Mouse (Mus musculus) liver, embryonic 12.5 days (tissue): ENCODE data around the gene Pbx1. TPM values are rescaled to one million over a fixed set of nuclear protein-coding genes. Genes with fewer than 3 reads are reported as not detected.

Experiments
- ATAC-seq: fragments of 200-750 bp; cut with Nextera tagmentation; 2 replicates; pipeline ENCODE4 v1.8.0; 2017; ENCODE audit warnings: moderate number of reproducible peaks, mild to moderate bottlenecking, moderate library complexity
- H3K27ac ChIP-seq: fragments of 300-500 bp; sonication (generic); 2 replicates; pipeline ENCODE4 v1.5.1; 2016; ENCODE audit warnings: mild to moderate bottlenecking
- H3K27me3 ChIP-seq: fragments of 300-500 bp; sonication (generic); replicated peaks from 2 replicates; pipeline ENCODE4 v1.6.1; 2016; ENCODE audit warnings: mild to moderate bottlenecking, moderate library complexity
- H3K36me3 ChIP-seq: fragments of 300-500 bp; sonication (generic); 2 replicates; pipeline ENCODE4 v1.6.1; 2016; ENCODE audit warnings: mild to moderate bottlenecking, moderate library complexity
- H3K4me1 ChIP-seq: fragments of 300-500 bp; sonication (generic); 2 replicates; pipeline ENCODE4 v1.6.1; 2016
- H3K4me2 ChIP-seq: fragments of 300-500 bp; sonication (generic); 2 replicates; pipeline ENCODE4 v1.6.1; 2016; ENCODE audit warnings: mild to moderate bottlenecking, moderate library complexity
- H3K4me3 ChIP-seq: fragments of 300-500 bp; sonication (generic); 2 replicates; pipeline ENCODE4 v1.5.1; 2016; ENCODE audit warnings: mild to moderate bottlenecking, moderate library complexity
- H3K9ac ChIP-seq: fragments of 300-500 bp; sonication (generic); 2 replicates; pipeline ENCODE4 v1.6.1; 2016; ENCODE audit warnings: mild to moderate bottlenecking, moderate library complexity
- H3K9me3 ChIP-seq: fragments of 300-500 bp; sonication (generic); replicated peaks from 2 replicates; pipeline ENCODE4 v1.6.1; 2016; ENCODE audit warnings: mild to moderate bottlenecking, moderate library complexity
- WGBS: fragments of 180-500 bp; shearing (Covaris S2); methylation state at CpG from one replicate; pipeline ENCODE4 v1.1.7; 2016; ENCODE audit not compliant: insufficient replicate concordance; 5-methylcytosine and 5-hydroxymethylcytosine counted together
- polyA plus RNA-seq: library from polyadenylated mRNA; unstranded; fragments of >200 nt; fragmentation: Nextera tagmentation; extraction: Ambion mirVana; gene quantifications from 2 replicates; pipeline ENCODE4 v1.2.1, GENCODE M21; 2016

The Pbx1 gene
- polyA plus RNA-seq, 1 experiment from 2014 or later: 6.8 TPM

- Histone ChIP-seq H3K9me3 (no peaks in the 10 kb centered on the region), H3K27ac (no peak overlapping the region), H3K9ac (no peak overlapping the region), H3K27me3 (no peaks in the 10 kb centered on the region), H3K4me1 (peaks cover 17% of the 10 kb centered on the region), H3K4me3 (no peak overlapping the region), H3K4me2 (no peak overlapping the region), H3K36me3 (no peaks in the 10 kb centered on the region)
- 56% methylated on average over 9 of the region's 9 CpGs for WGBS
- no peak for ATAC-seq
These were observed 13.2 kb downstream of the Pbx1 start for GRCm38 (mm10) chr1:168418903-168419302.

GRCm38 (mm10) chr1:168417626-168418025 lies 14.4 kb downstream of the Pbx1 start:
- H3K4me3 ChIP-seq: no peak overlapping the region
- H3K4me1 ChIP-seq: peaks cover 17% of the 10 kb centered on the region
- ATAC-seq: no peak

GRCm38 (mm10) chr1:168416729-168417437 lies 15.2 kb downstream of the Pbx1 start:
- Histone ChIP-seq H3K27ac (no peak overlapping the region), H3K4me3 (no peak overlapping the region), H3K4me1 (peaks cover 17% of the 10 kb centered on the region), H3K9me3 (no peaks in the 10 kb centered on the region), H3K9ac (no peak overlapping the region), H3K4me2 (no peak overlapping the region), H3K27me3 (no peaks in the 10 kb centered on the region), H3K36me3 (0 out of 2 replicates have a peak, but pooled peaks cover 4% of the 10 kb centered on the region)
- peak; percentile 62; the same call in 1 of the 2 replicates for ATAC-seq
- 46% methylated on average over 11 of the region's 11 CpGs for WGBS

More at GRCm38 (mm10) chr1:168417626-168418025, 14.4 kb downstream of the Pbx1 start:
- no peak overlapping the region for H3K4me2 ChIP-seq
- WGBS: 65% methylated on average over 6 of the region's 6 CpGs
- H3K9me3 ChIP-seq: no peaks in the 10 kb centered on the region
- H3K27me3 ChIP-seq: no peaks in the 10 kb centered on the region
- no peak overlapping the region; the same call in 1 of the 2 replicates for H3K27ac ChIP-seq
- H3K9ac ChIP-seq: no peak overlapping the region
- 0 out of 2 replicates have a peak, but pooled peaks cover 4% of the 10 kb centered on the region for H3K36me3 ChIP-seq

GRCm38 (mm10) chr1:168410611-168411010 lies 21.5 kb downstream of the Pbx1 start:
- H3K36me3 ChIP-seq: 0 out of 2 replicates have a peak, but pooled peaks cover 4% of the 10 kb centered on the region
- no peak overlapping the region for H3K27ac ChIP-seq
- H3K9me3 ChIP-seq: no peaks in the 10 kb centered on the region
- 0 out of 2 replicates have a peak, but pooled peaks cover 3% of the 10 kb centered on the region for H3K4me1 ChIP-seq
- no peak for ATAC-seq
- H3K4me2 ChIP-seq: no peak overlapping the region
- H3K4me3 ChIP-seq: no peak overlapping the region
- no peak overlapping the region for H3K9ac ChIP-seq
- WGBS: 52% methylated on average over 10 of the region's 10 CpGs
- H3K27me3 ChIP-seq: no peaks in the 10 kb centered on the region

GRCm38 (mm10) chr1:168410054-168410453 lies 22.0 kb downstream of the Pbx1 start:
- Histone ChIP-seq H3K27ac (0 out of 2 replicates have a peak overlapping the region, but pooled peaks have one; percentile 25), H3K4me2 (no peak overlapping the region), H3K4me3 (no peak overlapping the region), H3K9me3 (no peaks in the 10 kb centered on the region), H3K27me3 (no peaks in the 10 kb centered on the region), H3K4me1 (0 out of 2 replicates have a peak, but pooled peaks cover 3% of the 10 kb centered on the region), H3K36me3 (0 out of 2 replicates have a peak, but pooled peaks cover 4% of the 10 kb centered on the region), H3K9ac (no peak overlapping the region)
- 32% methylated on average over 1 of the region's 1 CpGs for WGBS
- no peak for ATAC-seq

GRCm38 (mm10) chr1:168408757-168409156 lies 23.3 kb downstream of the Pbx1 start:
- WGBS: 75% methylated on average over 10 of the region's 10 CpGs
- H3K36me3 ChIP-seq: 0 out of 2 replicates have a peak, but pooled peaks cover 4% of the 10 kb centered on the region

GRCm38 (mm10) chr1:168407958-168408357 lies 24.1 kb downstream of the Pbx1 start:
- Histone ChIP-seq H3K9me3 (no peaks in the 10 kb centered on the region), H3K4me3 (no peak overlapping the region), H3K4me1 (0 out of 2 replicates have a peak, but pooled peaks cover 3% of the 10 kb centered on the region), H3K4me2 (no peak overlapping the region), H3K9ac (no peak overlapping the region), H3K36me3 (no peaks in the 10 kb centered on the region), H3K27ac (no peak overlapping the region), H3K27me3 (no peaks in the 10 kb centered on the region)
- WGBS: 68% methylated on average over 7 of the region's 7 CpGs
- ATAC-seq: no peak

More at GRCm38 (mm10) chr1:168408757-168409156, 23.3 kb downstream of the Pbx1 start:
- no peak overlapping the region for H3K4me3 ChIP-seq
- 0 out of 2 replicates have a peak, but pooled peaks cover 3% of the 10 kb centered on the region for H3K4me1 ChIP-seq
- no peak overlapping the region for H3K4me2 ChIP-seq
- H3K9ac ChIP-seq: no peak overlapping the region
- no peaks in the 10 kb centered on the region for H3K9me3 ChIP-seq
- H3K27me3 ChIP-seq: no peaks in the 10 kb centered on the region
- no peak for ATAC-seq
- H3K27ac ChIP-seq: no peak overlapping the region

GRCm38 (mm10) chr1:168406291-168406675 lies 25.8 kb downstream of the Pbx1 start:
- 0 out of 2 replicates have a peak, but pooled peaks cover 8% of the 10 kb centered on the region for H3K4me1 ChIP-seq
- no peak for ATAC-seq
- no peaks in the 10 kb centered on the region for H3K36me3 ChIP-seq
- WGBS: 66% methylated on average over 8 of the region's 8 CpGs
- no peaks in the 10 kb centered on the region for H3K9me3 ChIP-seq
- no peaks in the 10 kb centered on the region for H3K27me3 ChIP-seq
- no peak overlapping the region for H3K27ac ChIP-seq
- no peak overlapping the region for H3K4me3 ChIP-seq
- H3K9ac ChIP-seq: no peak overlapping the region
- no peak overlapping the region for H3K4me2 ChIP-seq

- ATAC-seq: 0 out of 2 replicates have a peak, but pooled peaks have one; percentile 14
- H3K27ac ChIP-seq: no peak overlapping the region; the same call in 1 of the 2 replicates
These were observed 26.3 kb downstream of the Pbx1 start for GRCm38 (mm10) chr1:168405645-168406290.

GRCm38 (mm10) chr1:168403529-168403928 lies 28.5 kb downstream of the Pbx1 start:
- Histone ChIP-seq H3K9ac (no peak overlapping the region), H3K4me1 (0 out of 2 replicates have a peak, but pooled peaks cover 5% of the 10 kb centered on the region), H3K27me3 (no peaks in the 10 kb centered on the region), H3K4me3 (no peak overlapping the region), H3K4me2 (no peak overlapping the region), H3K27ac (no peak overlapping the region), H3K36me3 (no peaks in the 10 kb centered on the region), H3K9me3 (no peaks in the 10 kb centered on the region)
- WGBS: 75% methylated on average over 2 of the region's 2 CpGs
- ATAC-seq: no peak

More at GRCm38 (mm10) chr1:168405645-168406290, 26.3 kb downstream of the Pbx1 start:
- Histone ChIP-seq H3K4me2 (no peak overlapping the region), H3K36me3 (no peaks in the 10 kb centered on the region), H3K9me3 (no peaks in the 10 kb centered on the region), H3K4me3 (no peak overlapping the region), H3K27me3 (no peaks in the 10 kb centered on the region), H3K4me1 (0 out of 2 replicates have a peak, but pooled peaks cover 8% of the 10 kb centered on the region), H3K9ac (no peak overlapping the region)
- WGBS: 50% methylated on average over 10 of the region's 12 CpGs

- Histone ChIP-seq H3K27me3 (no peaks in the 10 kb centered on the region), H3K36me3 (no peaks in the 10 kb centered on the region), H3K27ac (no peak overlapping the region), H3K9me3 (no peaks in the 10 kb centered on the region), H3K4me3 (no peak overlapping the region), H3K4me2 (no peak overlapping the region), H3K9ac (no peak overlapping the region), H3K4me1 (0 out of 2 replicates have a peak, but pooled peaks cover 5% of the 10 kb centered on the region)
- ATAC-seq: no peak
- 68% methylated on average over 7 of the region's 7 CpGs for WGBS
These were observed 29.4 kb downstream of the Pbx1 start for GRCm38 (mm10) chr1:168402683-168403082.
